Mouse (Mus musculus): ENCODE measurements around the gene Sestd1. TPM values are rescaled to one million over a fixed set of nuclear protein-coding genes. Genes with fewer than 3 reads are reported as not detected.
A peak's percentile ranks its signal among the peaks of the same experiment; 100 is the strongest.

Sestd1 gene
- polyA plus RNA-seq, 1 experiment from 2014 or later: 15.2 TPM

DNA sequence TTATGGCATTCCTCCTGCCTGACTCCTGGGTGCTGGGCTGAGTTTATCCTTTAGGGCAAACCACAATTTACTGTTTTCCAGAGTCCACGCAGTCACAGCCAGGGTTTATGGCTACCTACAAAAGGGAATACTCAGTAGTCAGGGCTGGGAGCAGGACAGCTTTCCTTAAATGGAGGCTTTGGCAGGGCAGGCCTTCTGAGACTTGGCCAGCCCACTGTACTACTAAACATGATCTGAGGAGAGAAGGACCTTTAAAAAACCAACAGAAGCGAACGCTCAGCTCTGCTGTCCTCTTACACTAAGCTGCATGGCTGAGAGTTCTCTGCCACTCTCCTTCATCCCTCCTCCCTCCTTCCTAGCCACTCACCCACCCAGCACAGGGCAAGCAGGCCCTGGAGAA is 34.6 kb downstream of the Sestd1 start:
- Histone ChIP-seq H3K9ac (ENCODE audit: low read length) (no peak overlapping the region), H3K27ac (replicated peaks in 1 of 2; ENCODE audit: control insufficient read depth in 1 of 2, insufficient read depth in 1 of 2, low read depth in 2 of 2, low read length in 2 of 2) (peak overlapping the region in 1 of 2 experiments; percentile 55; a peak in 1 of 4 replicates), H3K4me3 (ENCODE audit: control insufficient read depth in 1 of 2, insufficient read depth in 1 of 2, low read depth in 1 of 2, low read length in 2 of 2) (no peak overlapping the region), H3K9me3 (ENCODE audit: control insufficient read depth, low read length) (no peaks in the 10 kb centered on the region), H3K4me2 (ENCODE audit: low read length) (no peak overlapping the region), H3K27me3 (ENCODE audit: control insufficient read depth, insufficient read depth, low read length) (no peaks in the 10 kb centered on the region), H3K36me3 (ENCODE audit: control insufficient read depth, insufficient read depth, low read length) (peaks cover 25% of the 10 kb centered on the region), H3K4me1 (ENCODE audit: control insufficient read depth in 2 of 2, insufficient read depth in 2 of 2, low read length in 2 of 2) (peaks cover 2 to 21% of the 10 kb centered on the region in 2 experiments)
- ATAC-seq (ENCODE audit: insufficient number of reproducible peaks, insufficient read depth, low FRiP score, low read depth): no peak
- 51% methylated on average over 3 of the region's 3 CpGs for WGBS

- Histone ChIP-seq H3K4me3 (ENCODE audit: control insufficient read depth in 1 of 2, insufficient read depth in 1 of 2, low read depth in 1 of 2, low read length in 2 of 2) (no peak overlapping the region), H3K4me1 (ENCODE audit: control insufficient read depth in 2 of 2, insufficient read depth in 2 of 2, low read length in 2 of 2) (peaks cover 2 to 7% of the 10 kb centered on the region in 2 experiments), H3K4me2 (ENCODE audit: low read length) (no peak overlapping the region), H3K27ac (replicated peaks in 1 of 2; ENCODE audit: control insufficient read depth in 1 of 2, insufficient read depth in 1 of 2, low read depth in 2 of 2, low read length in 2 of 2) (no peak overlapping the region), H3K27me3 (ENCODE audit: control insufficient read depth, insufficient read depth, low read length) (no peaks in the 10 kb centered on the region), H3K9me3 (ENCODE audit: control insufficient read depth, low read length) (no peaks in the 10 kb centered on the region), H3K9ac (ENCODE audit: low read length) (no peak overlapping the region), H3K36me3 (ENCODE audit: control insufficient read depth, insufficient read depth, low read length) (peaks cover 36% of the 10 kb centered on the region)
- WGBS: 87% methylated on average over 6 of the region's 6 CpGs
- ATAC-seq (ENCODE audit: insufficient number of reproducible peaks, insufficient read depth, low FRiP score, low read depth): no peak
These were observed 38.1 kb downstream of the Sestd1 start for GRCm38 (mm10) chr2:77242248-77242647.

DNA sequence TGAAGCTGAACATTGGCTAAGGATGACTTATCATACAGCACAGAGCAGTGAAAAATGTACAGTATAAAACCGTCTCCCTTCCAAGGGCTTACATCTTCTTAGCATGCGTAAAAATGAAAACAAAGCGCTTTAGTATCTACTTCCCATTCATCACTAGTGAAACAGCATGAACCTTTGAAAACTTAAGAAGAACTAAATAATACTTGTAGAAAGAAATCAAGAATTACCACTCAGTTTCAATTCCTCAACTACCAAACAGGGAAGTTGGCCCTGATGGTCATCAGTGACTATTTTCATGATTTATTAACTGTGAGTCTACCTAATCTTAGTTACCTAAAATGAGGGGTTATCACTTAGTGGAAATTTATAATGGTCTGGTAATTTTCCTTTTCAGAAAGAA is 41.8 kb downstream of the Sestd1 start:
- no peak for ATAC-seq (ENCODE audit: insufficient number of reproducible peaks, insufficient read depth, low FRiP score, low read depth)
- WGBS: 89% methylated on average over 3 of the region's 3 CpGs
- H3K9me3 ChIP-seq (ENCODE audit: control insufficient read depth, low read length): no peaks in the 10 kb centered on the region
- no peaks in the 10 kb centered on the region for H3K4me1 ChIP-seq (ENCODE audit: control insufficient read depth in 2 of 2, insufficient read depth in 2 of 2, low read length in 2 of 2)
- H3K27ac ChIP-seq (replicated peaks in 1 of 2; ENCODE audit: control insufficient read depth in 1 of 2, insufficient read depth in 1 of 2, low read depth in 2 of 2, low read length in 2 of 2): no peak overlapping the region
- no peaks in the 10 kb centered on the region for H3K27me3 ChIP-seq (ENCODE audit: control insufficient read depth, insufficient read depth, low read length)
- no peak overlapping the region for H3K4me2 ChIP-seq (ENCODE audit: low read length)
- H3K9ac ChIP-seq (ENCODE audit: low read length): no peak overlapping the region
- no peak overlapping the region for H3K4me3 ChIP-seq (ENCODE audit: control insufficient read depth in 1 of 2, insufficient read depth in 1 of 2, low read depth in 1 of 2, low read length in 2 of 2)
- H3K36me3 ChIP-seq (ENCODE audit: control insufficient read depth, insufficient read depth, low read length): peaks cover 38% of the 10 kb centered on the region

DNA sequence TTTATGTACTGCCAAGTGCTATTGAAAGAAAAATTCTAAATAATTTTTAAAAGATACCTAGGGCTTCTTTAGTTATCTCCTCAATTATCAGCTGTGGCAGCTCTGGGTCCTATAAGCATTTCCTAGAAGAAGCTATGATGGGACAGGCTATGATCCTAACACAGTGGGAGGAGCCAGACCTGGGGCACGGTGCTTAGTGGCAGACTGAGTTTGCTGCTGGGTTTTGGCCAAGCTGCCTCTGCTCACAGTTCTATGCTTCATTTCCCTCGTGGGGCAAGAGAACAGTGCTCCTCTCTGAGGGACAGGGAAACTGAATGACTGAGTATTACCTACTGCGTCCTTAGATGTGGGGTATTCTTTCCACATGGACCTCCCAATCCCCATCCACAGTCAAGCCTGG is 42.3 kb downstream of the Sestd1 start:
- no peak for ATAC-seq (ENCODE audit: insufficient number of reproducible peaks, insufficient read depth, low FRiP score, low read depth)
- Histone ChIP-seq H3K4me3 (ENCODE audit: control insufficient read depth in 1 of 2, insufficient read depth in 1 of 2, low read depth in 1 of 2, low read length in 2 of 2) (no peak overlapping the region), H3K4me1 (ENCODE audit: control insufficient read depth in 2 of 2, insufficient read depth in 2 of 2, low read length in 2 of 2) (no peaks in the 10 kb centered on the region), H3K9me3 (ENCODE audit: control insufficient read depth, low read length) (no peaks in the 10 kb centered on the region), H3K27me3 (ENCODE audit: control insufficient read depth, insufficient read depth, low read length) (no peaks in the 10 kb centered on the region), H3K27ac (replicated peaks in 1 of 2; ENCODE audit: control insufficient read depth in 1 of 2, insufficient read depth in 1 of 2, low read depth in 2 of 2, low read length in 2 of 2) (no peak overlapping the region), H3K4me2 (ENCODE audit: low read length) (no peak overlapping the region), H3K36me3 (ENCODE audit: control insufficient read depth, insufficient read depth, low read length) (peaks cover 40% of the 10 kb centered on the region), H3K9ac (ENCODE audit: low read length) (no peak overlapping the region)
- 68% methylated on average over 3 of the region's 3 CpGs for WGBS

DNA sequence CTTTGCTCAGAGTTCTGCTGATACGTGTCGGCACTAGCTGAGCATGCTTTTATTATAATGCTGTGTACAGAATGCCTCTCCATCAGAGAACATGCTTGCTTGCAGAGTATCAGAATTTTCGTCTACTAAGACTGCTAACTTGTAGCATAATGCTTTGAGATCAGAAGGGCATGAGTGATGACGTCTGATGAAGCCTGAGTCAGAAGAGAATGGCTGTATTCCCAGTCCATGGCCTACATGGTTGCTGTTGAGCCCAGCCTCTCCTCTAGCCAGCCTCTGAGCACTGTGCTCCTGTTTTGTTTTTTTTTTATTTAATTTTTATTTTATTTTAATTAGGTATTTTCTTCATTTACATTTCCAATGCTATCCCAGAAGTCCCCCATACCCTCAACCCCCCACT is 43.5 kb downstream of the Sestd1 start:
- Histone ChIP-seq H3K4me2 (ENCODE audit: low read length) (no peak overlapping the region), H3K36me3 (ENCODE audit: control insufficient read depth, insufficient read depth, low read length) (peaks cover 43% of the 10 kb centered on the region)

GRCm38 (mm10) chr2:77235896-77236295 is 44.5 kb downstream of the Sestd1 start:
- no peak overlapping the region for H3K4me3 ChIP-seq (ENCODE audit: control insufficient read depth in 1 of 2, insufficient read depth in 1 of 2, low read depth in 1 of 2, low read length in 2 of 2)
- H3K36me3 ChIP-seq (ENCODE audit: control insufficient read depth, insufficient read depth, low read length): peaks cover 44% of the 10 kb centered on the region
- H3K9me3 ChIP-seq (ENCODE audit: control insufficient read depth, low read length): no peaks in the 10 kb centered on the region
- WGBS: 86% methylated on average over 4 of the region's 4 CpGs
- no peaks in the 10 kb centered on the region for H3K4me1 ChIP-seq (ENCODE audit: control insufficient read depth in 2 of 2, insufficient read depth in 2 of 2, low read length in 2 of 2)
- H3K27me3 ChIP-seq (ENCODE audit: control insufficient read depth, insufficient read depth, low read length): no peaks in the 10 kb centered on the region
- no peak for ATAC-seq (ENCODE audit: insufficient number of reproducible peaks, insufficient read depth, low FRiP score, low read depth)
- no peak overlapping the region for H3K4me2 ChIP-seq (ENCODE audit: low read length)
- H3K27ac ChIP-seq (replicated peaks in 1 of 2; ENCODE audit: control insufficient read depth in 1 of 2, insufficient read depth in 1 of 2, low read depth in 2 of 2, low read length in 2 of 2): no peak overlapping the region
- H3K9ac ChIP-seq (ENCODE audit: low read length): no peak overlapping the region

More for the DNA sequence above, 43.5 kb downstream of the Sestd1 start:
- no peak for ATAC-seq (ENCODE audit: insufficient number of reproducible peaks, insufficient read depth, low FRiP score, low read depth)
- Histone ChIP-seq H3K9me3 (ENCODE audit: control insufficient read depth, low read length) (no peaks in the 10 kb centered on the region), H3K4me3 (ENCODE audit: control insufficient read depth in 1 of 2, insufficient read depth in 1 of 2, low read depth in 1 of 2, low read length in 2 of 2) (no peak overlapping the region), H3K9ac (ENCODE audit: low read length) (no peak overlapping the region), H3K27ac (replicated peaks in 1 of 2; ENCODE audit: control insufficient read depth in 1 of 2, insufficient read depth in 1 of 2, low read depth in 2 of 2, low read length in 2 of 2) (no peak overlapping the region), H3K27me3 (ENCODE audit: control insufficient read depth, insufficient read depth, low read length) (no peaks in the 10 kb centered on the region), H3K4me1 (ENCODE audit: control insufficient read depth in 2 of 2, insufficient read depth in 2 of 2, low read length in 2 of 2) (no peaks in the 10 kb centered on the region)
- WGBS: 76% methylated on average over 4 of the region's 4 CpGs

DNA sequence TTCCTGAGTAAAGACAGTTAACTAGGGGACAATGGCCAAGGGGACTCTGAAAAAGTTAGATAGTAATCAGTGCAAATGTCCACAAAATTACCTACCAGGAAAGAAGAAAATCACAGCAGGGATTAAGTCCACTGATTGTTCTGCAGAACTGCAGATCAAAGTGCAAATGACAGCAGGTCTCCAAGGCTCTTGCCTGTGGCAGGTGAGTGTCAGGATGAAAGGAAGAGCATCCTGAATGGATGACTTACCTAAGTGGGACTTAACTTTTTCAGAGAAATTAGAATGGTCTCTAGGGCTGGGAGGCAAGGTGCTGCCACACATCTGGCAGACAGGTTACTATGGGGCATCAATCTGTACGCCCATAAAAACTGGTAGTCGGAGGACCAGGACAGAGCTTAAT is 47.8 kb downstream of the Sestd1 start:
- 98% methylated on average over 2 of the region's 2 CpGs for WGBS
- Histone ChIP-seq H3K27ac (replicated peaks in 1 of 2; ENCODE audit: control insufficient read depth in 1 of 2, insufficient read depth in 1 of 2, low read depth in 2 of 2, low read length in 2 of 2) (no peak overlapping the region), H3K4me2 (ENCODE audit: low read length) (no peak overlapping the region), H3K4me1 (ENCODE audit: control insufficient read depth in 2 of 2, insufficient read depth in 2 of 2, low read length in 2 of 2) (no peaks in the 10 kb centered on the region), H3K9me3 (ENCODE audit: control insufficient read depth, low read length) (no peaks in the 10 kb centered on the region), H3K36me3 (ENCODE audit: control insufficient read depth, insufficient read depth, low read length) (peaks cover 35% of the 10 kb centered on the region), H3K4me3 (ENCODE audit: control insufficient read depth in 1 of 2, insufficient read depth in 1 of 2, low read depth in 1 of 2, low read length in 2 of 2) (no peak overlapping the region), H3K9ac (ENCODE audit: low read length) (no peak overlapping the region), H3K27me3 (ENCODE audit: control insufficient read depth, insufficient read depth, low read length) (no peaks in the 10 kb centered on the region)
- ATAC-seq (ENCODE audit: insufficient number of reproducible peaks, insufficient read depth, low FRiP score, low read depth): no peak

GRCm38 (mm10) chr2:77220960-77221359 is 59.4 kb downstream of the Sestd1 start:
- Histone ChIP-seq H3K4me3 (ENCODE audit: control insufficient read depth in 1 of 2, insufficient read depth in 1 of 2, low read depth in 1 of 2, low read length in 2 of 2) (no peak overlapping the region), H3K4me1 (ENCODE audit: control insufficient read depth in 2 of 2, insufficient read depth in 2 of 2, low read length in 2 of 2) (peaks cover 0 to 11% of the 10 kb centered on the region in 2 experiments; a peak in 2 of 4 replicates), H3K36me3 (ENCODE audit: control insufficient read depth, insufficient read depth, low read length) (no peaks in the 10 kb centered on the region), H3K4me2 (ENCODE audit: low read length) (no peak overlapping the region), H3K9me3 (ENCODE audit: control insufficient read depth, low read length) (no peaks in the 10 kb centered on the region), H3K9ac (ENCODE audit: low read length) (no peak overlapping the region), H3K27ac (replicated peaks in 1 of 2; ENCODE audit: control insufficient read depth in 1 of 2, insufficient read depth in 1 of 2, low read depth in 2 of 2, low read length in 2 of 2) (no peak overlapping the region), H3K27me3 (ENCODE audit: control insufficient read depth, insufficient read depth, low read length) (no peaks in the 10 kb centered on the region)
- WGBS: 97% methylated on average over 2 of the region's 2 CpGs
- no peak for ATAC-seq (ENCODE audit: insufficient number of reproducible peaks, insufficient read depth, low FRiP score, low read depth)
